Mouse (Mus musculus) heart, adult 11 months (tissue): ENCODE data around the gene U2af1l4.
A peak's percentile ranks its signal among the peaks of the same experiment; 100 is the strongest.

Experiments
- DNase-seq: peaks from one replicate; pipeline ENCODE4 v3.0.0; 2022

Gene U2af1l4

GRCm38 (mm10) chr7:30588676-30589434, 25.8 kb downstream of the U2af1l4 start, which contains the start of gene Kmt2b:
Gene Kmt2b, minus strand, starts transcription at chr7:30588726.
- DNase-seq = peak; percentile 100

- peak; percentile 98 for DNase-seq
Measured at GRCm38 (mm10) chr7:30589435-30590301, 26.6 kb downstream of the U2af1l4 start.

GRCm38 (mm10) chr7:30590927-30591604, 28.0 kb downstream of the U2af1l4 start:
- DNase-seq = peak; percentile 88

- no peak for DNase-seq
Measured at GRCm38 (mm10) chr7:30591605-30591951, 28.5 kb downstream of the U2af1l4 start.

GRCm38 (mm10) chr7:30592772-30593423, 29.8 kb downstream of the U2af1l4 start:
- no peak for DNase-seq

GRCm38 (mm10) chr7:30593579-30594509, 30.7 kb downstream of the U2af1l4 start:
- DNase-seq = no peak

- no peak for DNase-seq
Measured at GRCm38 (mm10) chr7:30594510-30595024, 31.5 kb downstream of the U2af1l4 start.

GRCm38 (mm10) chr7:30596093-30596492, 33.0 kb downstream of the U2af1l4 start:
- DNase-seq = no peak

- DNase-seq = no peak
Measured at GRCm38 (mm10) chr7:30596811-30597210, 33.7 kb downstream of the U2af1l4 start.

GRCm38 (mm10) chr7:30598786-30599185, 35.7 kb downstream of the U2af1l4 start, which contains the start of gene Zbtb32:
Gene Zbtb32, minus strand, starts transcription at chr7:30598909.
- DNase-seq = no peak

GRCm38 (mm10) chr7:30599933-30600353, 36.8 kb downstream of the U2af1l4 start:
- peak; percentile 99 for DNase-seq

- no peak for DNase-seq
Measured at GRCm38 (mm10) chr7:30600651-30601050, 37.5 kb downstream of the U2af1l4 start.

- no peak for DNase-seq
Measured at GRCm38 (mm10) chr7:30602583-30602982, 39.5 kb downstream of the U2af1l4 start.

GRCm38 (mm10) chr7:30604424-30604823, 41.3 kb downstream of the U2af1l4 start:
- no peak for DNase-seq

GRCm38 (mm10) chr7:30604944-30605343, 41.8 kb downstream of the U2af1l4 start:
- no peak for DNase-seq

GRCm38 (mm10) chr7:30607706-30608309, 44.7 kb downstream of the U2af1l4 start:
- no peak for DNase-seq

GRCm38 (mm10) chr7:30608476-30608875, 45.4 kb downstream of the U2af1l4 start:
- DNase-seq = no peak

- peak; percentile 97 for DNase-seq
Measured at GRCm38 (mm10) chr7:30610043-30610442, 46.9 kb downstream of the U2af1l4 start.

GRCm38 (mm10) chr7:30612654-30613402, 49.7 kb downstream of the U2af1l4 start, which contains the start of gene Upk1a:
Gene Upk1a, minus strand, starts transcription at chr7:30612847.
- DNase-seq = no peak

GRCm38 (mm10) chr7:30613529-30614112, 50.5 kb downstream of the U2af1l4 start:
- no peak for DNase-seq
